Mouse (Mus musculus): ENCODE data around the gene Ssc4d. TPM values are rescaled to one million over a fixed set of nuclear protein-coding genes. Genes with fewer than 3 reads are reported as not detected.

Ssc4d gene
- total RNA-seq, 2 experiments from 2014 or later: 0.78 to 1.1 TPM

Other genes with a start within 250 kb of the Ssc4d start
- gene Tmem120a, start 230.1 kb downstream of the Ssc4d start, total RNA-seq (2021): 1 to 10 TPM; 6.1 to 7.5 TPM
- not detected for gene Styxl1, start 196.1 kb downstream of the Ssc4d start, total RNA-seq (2021)
- 100 to 1,000 TPM; 812 to 961 TPM for gene Mdh2, start 196.1 kb downstream of the Ssc4d start, total RNA-seq (2021)
- gene Srrm3, start 167.6 kb downstream of the Ssc4d start, total RNA-seq (2021): under 1 TPM; 0.09 to 0.11 TPM
- 100 to 1,000 TPM; 357 to 451 TPM for gene Hspb1, start 86.6 kb downstream of the Ssc4d start, total RNA-seq (2021)
- gene Ywhag, start 39.9 kb downstream of the Ssc4d start, total RNA-seq (2021): 100 to 1,000 TPM; 302 to 322 TPM
- not detected for gene Zp3, start 5.6 kb upstream of the Ssc4d start, total RNA-seq (2021)
- 1 to 10 TPM; 7.7 to 9.2 TPM for gene Dtx2, start 20.3 kb upstream of the Ssc4d start, total RNA-seq (2021)
- under 1 TPM in 1 of 2 experiments, not detected in 1; 0.14 TPM for gene Upk3b, start 64.0 kb upstream of the Ssc4d start, total RNA-seq (2021)
- not detected for gene Upk3bl, start 80.0 kb upstream of the Ssc4d start, total RNA-seq (2021)
- 10 to 100 TPM; 12.9 to 20.5 TPM for gene Rasa4, start 109.4 kb upstream of the Ssc4d start, total RNA-seq (2021)
- 10 to 100 TPM; 71.2 to 75.6 TPM for gene Polr2j, start 142.1 kb upstream of the Ssc4d start, total RNA-seq (2021)
- gene Lrwd1, start 161.5 kb upstream of the Ssc4d start, total RNA-seq (2021): 1 to 10 TPM; 4.9 to 7.4 TPM
- 1 to 10 TPM; 5.0 to 6.2 TPM for gene Alkbh4, start 161.6 kb upstream of the Ssc4d start, total RNA-seq (2021)
- gene Orai2, start 196.2 kb upstream of the Ssc4d start, total RNA-seq (2021): 1 to 10 TPM; 4.9 to 7.8 TPM
- 10 to 100 TPM; 26.9 to 28.2 TPM for gene Prkrip1, start 224.4 kb upstream of the Ssc4d start, total RNA-seq (2021)

Data from gastrocnemius, postnatal 10 days (tissue).